Mouse (Mus musculus): Measurements from ENCODE around the gene Nipsnap1. TPM values are rescaled to one million over a fixed set of nuclear protein-coding genes. Genes with fewer than 3 reads are reported as not detected.

Nipsnap1 gene
- total and polyA plus RNA-seq, 3 experiments = 53.5 to 97.9 (median 79.3) TPM

DNA sequence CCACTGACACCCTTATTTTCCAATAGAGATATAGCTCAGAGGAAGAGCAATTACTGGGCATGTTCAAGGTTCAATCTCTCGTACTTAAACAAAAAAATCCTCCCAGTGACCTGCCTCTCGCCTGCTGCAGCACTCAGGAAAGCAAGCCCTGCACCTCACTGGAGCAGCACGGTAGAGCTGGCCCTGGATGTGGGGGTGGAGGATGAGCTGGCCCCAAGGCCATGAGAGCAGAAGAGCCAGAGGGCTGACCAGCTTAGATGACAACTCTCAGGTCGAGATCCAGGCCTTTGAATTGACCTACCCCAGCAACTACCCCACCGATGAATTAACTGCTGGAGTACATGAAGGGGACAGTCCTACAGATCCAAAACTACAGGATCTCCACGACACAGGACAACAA, 38.3 kb upstream of the Nipsnap1 start:
- no peak overlapping the region for H3K4me3 ChIP-seq (replicated peaks in 1 of 3; ENCODE audit: low read depth in 2 of 3, low read length in 2 of 3, poor library complexity in 1 of 3)
- in situ Hi-C loops (cut with MboI; ENCODE audit: low pct_ligation_motif_present, low pct_unique_long_range_greater_than_20kb, low sequenced_read_pairs) (loop anchor here (10.0 to 25.0 kb wide), 3 partner anchors 331 to 573 kb away; partner anchors contain the start of genes Hormad2 and Lif), dilution Hi-C loops (cut with MboI; ENCODE audit: extremely low pct_ligation_motif_present, extremely low pct_unique_long_range_greater_than_20kb, low sequenced_read_pairs) (no loop called here)

DNA sequence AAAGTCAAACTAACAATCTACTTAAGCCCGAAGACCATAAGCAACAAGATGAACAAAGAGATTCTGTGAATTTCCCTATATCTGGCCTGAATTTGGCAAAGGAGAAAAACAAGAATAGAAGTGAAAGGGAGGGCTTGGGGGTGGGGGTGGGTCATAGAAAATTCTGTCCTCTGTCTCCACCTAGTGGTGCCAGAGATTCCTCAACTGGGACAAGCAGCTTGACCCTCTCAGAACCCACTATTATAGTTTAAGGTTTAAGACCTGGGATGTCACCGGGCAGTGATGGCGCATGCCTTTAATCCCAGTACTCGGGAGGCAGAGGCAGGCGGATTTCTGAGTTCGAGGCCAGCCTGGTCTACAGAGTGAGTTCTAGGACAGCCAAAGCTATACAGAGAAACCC, 37.0 kb upstream of the Nipsnap1 start:
- Histone ChIP-seq H3K4me3 (replicated peaks in 1 of 3; ENCODE audit: low read depth in 2 of 3, low read length in 2 of 3, poor library complexity in 1 of 3) (no peak overlapping the region), H3K27me3 (replicated peaks) (no peaks in the 10 kb centered on the region), H3K9ac (ENCODE audit: insufficient read depth, low read depth) (no peak overlapping the region; the same call in 1 of the 2 replicates), H3K79me2 (replicated peaks; ENCODE audit: control insufficient read depth, extremely low read depth, insufficient read depth, poor library complexity, severe bottlenecking) (peaks cover 43% of the 10 kb centered on the region), H3K36me3 (replicated peaks in 1 of 2; ENCODE audit: control insufficient read depth in 1 of 2, insufficient read depth in 1 of 2, low read length in 1 of 2) (peaks cover 0 to 13% of the 10 kb centered on the region in 2 experiments), H3K9me3 (replicated peaks; ENCODE audit: low read length) (no peaks in the 10 kb centered on the region), H3K4me2 (ENCODE audit: insufficient read depth, low read depth, poor library complexity, severe bottlenecking) (peak overlapping the region; percentile 76), H3K4me1 (ENCODE audit: control insufficient read depth in 1 of 2, insufficient read depth in 2 of 2) (peaks cover 2 to 70% of the 10 kb centered on the region in 2 experiments; a peak in 3 of 4 replicates), H3K27ac (ENCODE audit: insufficient read depth, low read depth) (no peak overlapping the region)
- in situ Hi-C loops (cut with MboI; ENCODE audit: low pct_ligation_motif_present, low pct_unique_long_range_greater_than_20kb, low sequenced_read_pairs) = loop anchor here (10.0 to 25.0 kb wide), 3 partner anchors 332 to 574 kb away; partner anchors contain the start of genes Hormad2 and Lif
- DNase-seq (ENCODE audit: extremely low read depth) = peak; percentile 83
- dilution Hi-C loops (cut with MboI; ENCODE audit: extremely low pct_ligation_motif_present, extremely low pct_unique_long_range_greater_than_20kb, low sequenced_read_pairs) = no loop called here
- no peak for TF ChIP-seq MYC (IDR thresholded peaks at IDR 0.05; ENCODE audit: low read depth, low read length)
- no peak for TF ChIP-seq NRF1 (IDR thresholded peaks at IDR 0.05; ENCODE audit: low read depth, low read length)
- TF ChIP-seq ZKSCAN1 (IDR thresholded peaks at IDR 0.05; ENCODE audit: borderline replicate concordance, low read depth, low read length) = no peak
- TF ChIP-seq JUN (IDR thresholded peaks at IDR 0.05; ENCODE audit: insufficient read depth, low read depth, low read length) = no peak
- TF ChIP-seq POLR2A (IDR thresholded peaks at IDR 0.05; ENCODE audit: low read depth, low read length) = no peak
- no peak for TF ChIP-seq RCOR1 (conservative IDR thresholded peaks at IDR 0.05; ENCODE audit: low read depth, low read length)
- no peak for TF ChIP-seq USF2 (conservative IDR thresholded peaks at IDR 0.05; ENCODE audit: low read depth, low read length)
- 0 out of 2 replicates have a peak, but pooled peaks have one; percentile 29 for TF ChIP-seq ELF1 (IDR thresholded peaks at IDR 0.05; ENCODE audit: low read depth, low read length)
- peak; percentile 86 for TF ChIP-seq RAD21 (IDR thresholded peaks at IDR 0.05; ENCODE audit: low read depth, low read length)
- TF ChIP-seq PAX5 (IDR thresholded peaks at IDR 0.05; ENCODE audit: low read length) = no peak
- no peak for TF ChIP-seq BHLHE40 (IDR thresholded peaks at IDR 0.05; ENCODE audit: low read depth, low read length)
- no peak for TF ChIP-seq ZC3H11A (IDR thresholded peaks at IDR 0.05; ENCODE audit: low read depth, low read length)
- peak; percentile 65; the same call in 1 of the 2 replicates for TF ChIP-seq IRF4 (IDR thresholded peaks at IDR 0.05; ENCODE audit: low read depth, low read length)
- peak; percentile 77 for TF ChIP-seq SMC3 (IDR thresholded peaks at IDR 0.05; ENCODE audit: low read depth, low read length)
- peak; percentile 88 for TF ChIP-seq MAZ (IDR thresholded peaks at IDR 0.05; ENCODE audit: low read depth, low read length)
- TF ChIP-seq JUND (conservative IDR thresholded peaks at IDR 0.05; ENCODE audit: low read depth, low read length) = no peak
- peak; percentile 78 for TF ChIP-seq CHD2 (IDR thresholded peaks at IDR 0.05; ENCODE audit: low read length)
- TF ChIP-seq ZNF384 (IDR thresholded peaks at IDR 0.05; ENCODE audit: low read depth, low read length) = peak; percentile 33; the same call in 1 of the 2 replicates
- no peak for TF ChIP-seq ETS1 (conservative IDR thresholded peaks at IDR 0.05; ENCODE audit: low read depth, low read length)
- TF ChIP-seq MXI1 (IDR thresholded peaks at IDR 0.05; ENCODE audit: low read depth, low read length) = no peak
- TF ChIP-seq E2F4 (IDR thresholded peaks at IDR 0.05; ENCODE audit: insufficient replicate concordance, low read depth, low read length) = no peak
- TF ChIP-seq HCFC1 (IDR thresholded peaks at IDR 0.05; ENCODE audit: low read depth, low read length) = no peak
- 0 out of 2 replicates have a peak, but pooled peaks have one; percentile 54 for TF ChIP-seq TBP (conservative IDR thresholded peaks at IDR 0.05; ENCODE audit: low read depth, low read length)
- no peak for TF ChIP-seq USF1 (IDR thresholded peaks at IDR 0.05; ENCODE audit: low read depth, low read length)
- no peak for TF ChIP-seq POLR2AphosphoS2 (IDR thresholded peaks at IDR 0.05; ENCODE audit: low read depth, low read length)
- TF ChIP-seq EP300 (IDR thresholded peaks at IDR 0.05; ENCODE audit: low read length) = no peak
- no peak; the same call in 1 of the 2 replicates for TF ChIP-seq TCF12 (IDR thresholded peaks at IDR 0.05; ENCODE audit: low read depth, low read length)
- TF ChIP-seq MAFK (IDR thresholded peaks at IDR 0.05; ENCODE audit: insufficient replicate concordance, low read length) = no peak
- peak; percentile 51 to 93 for TF ChIP-seq CTCF (conservative IDR thresholded peaks at IDR 0.05 in 1 of 2, IDR thresholded peaks at IDR 0.05 in 1 of 2; ENCODE audit: low read depth in 2 of 2, low read length in 2 of 2)
- TF ChIP-seq ZMIZ1 (IDR thresholded peaks at IDR 0.05; ENCODE audit: low read depth, low read length) = no peak

More for the DNA sequence above, 38.3 kb upstream of the Nipsnap1 start:
- Histone ChIP-seq H3K36me3 (replicated peaks in 1 of 2; ENCODE audit: control insufficient read depth in 1 of 2, insufficient read depth in 1 of 2, low read length in 1 of 2) (peaks cover 0 to 8% of the 10 kb centered on the region in 2 experiments), H3K79me2 (replicated peaks; ENCODE audit: control insufficient read depth, extremely low read depth, insufficient read depth, poor library complexity, severe bottlenecking) (peaks cover 43% of the 10 kb centered on the region), H3K27ac (ENCODE audit: insufficient read depth, low read depth) (no peak overlapping the region), H3K4me2 (ENCODE audit: insufficient read depth, low read depth, poor library complexity, severe bottlenecking) (no peak overlapping the region), H3K9ac (ENCODE audit: insufficient read depth, low read depth) (no peak overlapping the region), H3K9me3 (replicated peaks; ENCODE audit: low read length) (no peaks in the 10 kb centered on the region), H3K4me1 (ENCODE audit: control insufficient read depth in 1 of 2, insufficient read depth in 2 of 2) (peaks cover 2 to 72% of the 10 kb centered on the region in 2 experiments; a peak in 3 of 4 replicates), H3K27me3 (replicated peaks) (no peaks in the 10 kb centered on the region)
- no peak for DNase-seq (ENCODE audit: extremely low read depth)
- TF ChIP-seq MAZ (IDR thresholded peaks at IDR 0.05; ENCODE audit: low read depth, low read length) (no peak), UBTF (IDR thresholded peaks at IDR 0.05; ENCODE audit: low read depth, low read length) (no peak), TBP (conservative IDR thresholded peaks at IDR 0.05; ENCODE audit: low read depth, low read length) (no peak), CHD2 (IDR thresholded peaks at IDR 0.05; ENCODE audit: low read length) (no peak), ZC3H11A (IDR thresholded peaks at IDR 0.05; ENCODE audit: low read depth, low read length) (no peak), NELFE (IDR thresholded peaks at IDR 0.05; ENCODE audit: low read depth, low read length) (no peak), ELF1 (IDR thresholded peaks at IDR 0.05; ENCODE audit: low read depth, low read length) (no peak), SMC3 (IDR thresholded peaks at IDR 0.05; ENCODE audit: low read depth, low read length) (no peak), CTCF (conservative IDR thresholded peaks at IDR 0.05 in 1 of 2, IDR thresholded peaks at IDR 0.05 in 1 of 2; ENCODE audit: low read depth in 2 of 2, low read length in 2 of 2) (no peak)

Measured in CH12.LX (cell line).